8 mouse cellular contexts compared by ENCODE assay signal in the genomic region with DNA sequence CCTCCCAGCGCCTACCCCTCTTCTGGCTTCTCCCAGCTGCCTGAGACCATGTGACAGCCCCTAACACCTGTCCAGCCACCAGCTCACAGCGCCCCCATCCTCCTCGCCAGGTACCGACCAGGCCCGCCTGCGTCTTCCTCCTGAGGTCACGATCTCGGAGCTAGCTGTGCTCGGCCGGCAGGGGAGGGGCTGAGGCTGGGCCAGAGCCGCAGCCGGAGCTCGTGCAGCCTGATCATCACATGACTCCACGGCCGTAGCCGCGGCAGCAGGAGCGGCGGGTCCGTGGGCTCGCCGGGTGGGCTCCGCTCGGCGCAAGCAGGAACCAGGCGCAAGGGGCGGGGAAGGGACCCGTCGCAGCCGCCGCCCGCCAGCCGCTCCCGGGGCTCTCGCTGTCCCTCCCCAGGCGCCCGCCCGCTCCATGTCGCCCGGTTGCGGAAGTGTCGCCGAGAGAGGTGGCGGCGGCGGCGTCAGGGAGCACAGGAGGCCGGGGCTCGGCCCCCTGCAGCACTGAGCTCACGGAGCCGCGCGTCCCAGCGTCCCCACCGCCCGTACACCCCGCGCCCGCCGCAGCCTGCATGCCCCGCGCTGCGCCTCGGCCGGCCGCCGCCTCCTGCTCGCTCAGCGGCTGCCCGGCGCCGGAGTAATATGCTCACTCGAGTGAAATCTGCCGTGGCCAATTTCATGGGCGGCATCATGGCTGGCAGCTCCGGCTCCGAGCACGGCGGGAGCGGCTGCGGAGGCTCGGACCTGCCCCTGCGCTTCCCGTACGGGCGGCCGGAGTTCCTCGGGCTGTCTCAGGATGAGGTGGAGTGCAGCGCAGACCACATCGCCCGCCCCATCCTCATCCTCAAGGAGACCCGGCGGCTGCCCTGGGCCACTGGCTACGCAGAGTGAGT. TPM values are rescaled to one million over a fixed set of nuclear protein-coding genes. Genes with fewer than 3 reads are reported as not detected.
DNase-seq lines count a peak whose midpoint lies in the region; ATAC-seq and TF ChIP-seq lines count a peak whose summit lies in the region.

Gene Ppm1h (plus strand): TSS at position 222 of the 896 bp plus-strand sequence.

- 1% methylated on average over 57 of the region's 94 CpGs for WGBS in forebrain, embryonic 12.5 days
- under 1% methylated on average over 93 of the region's 94 CpGs for WGBS in heart, embryonic 16.5 days
- under 1% methylated on average over 79 of the region's 94 CpGs for WGBS in liver, embryonic 14.5 days (ENCODE audit: insufficient replicate concordance)
- under 1% methylated on average over 92 of the region's 94 CpGs for WGBS in stomach, embryonic 15.5 days

- TF ChIP-seq POLR2A in bone marrow macrophage, adult 2 months (IDR thresholded peaks at IDR 0.05; ENCODE audit: borderline replicate concordance, low read depth, low read length): no peak

- peaks cover 19% of the 10 kb centered on the region for H3K27me3 ChIP-seq in forebrain, embryonic 12.5 days
- 0 out of 2 replicates have a peak, but pooled peaks cover 4% of the 10 kb centered on the region for H3K27me3 ChIP-seq in heart, embryonic 16.5 days (ENCODE audit: control insufficient read depth, insufficient read depth, low read length)
- H3K27me3 ChIP-seq in liver, embryonic 14.5 days (ENCODE audit: control insufficient read depth, insufficient read depth, low read length): peaks cover 29% of the 10 kb centered on the region
- 0 out of 2 replicates have a peak, but pooled peaks cover 7% of the 10 kb centered on the region for H3K27me3 ChIP-seq in stomach, embryonic 15.5 days (replicated peaks)

- H3K9me3 ChIP-seq in forebrain, embryonic 12.5 days: no peaks in the 10 kb centered on the region
- H3K9me3 ChIP-seq in heart, embryonic 16.5 days (replicated peaks; ENCODE audit: control insufficient read depth, low read length): no peaks in the 10 kb centered on the region
- no peaks in the 10 kb centered on the region for H3K9me3 ChIP-seq in liver, embryonic 14.5 days (ENCODE audit: control insufficient read depth, low read length)
- H3K9me3 ChIP-seq in stomach, embryonic 15.5 days: no peaks in the 10 kb centered on the region

- ATAC-seq in forebrain, embryonic 12.5 days (ENCODE audit: low FRiP score): peak; percentile 86
- ATAC-seq in heart, embryonic 16.5 days (replicated peaks; ENCODE audit: extremely low read depth, insufficient read depth, low FRiP score): peak; percentile 86
- peak; percentile 68 for ATAC-seq in liver, embryonic 14.5 days (ENCODE audit: insufficient read depth)
- peak; percentile 89 for ATAC-seq in stomach, embryonic 15.5 days (ENCODE audit: insufficient read depth, low FRiP score, low read depth)

- peak; percentile 75 for DNase-seq in 416B (ENCODE audit: low read depth)
- peak; percentile 89 to 94 for DNase-seq in kidney, postnatal 25 days
- DNase-seq in liver, embryonic 14.5 days (ENCODE audit: low read depth in 3 of 3, low spot score in 3 of 3): no peak
- DNase-seq in neural tube, embryonic 10.5 days (ENCODE audit: extremely low spot score, low spot score): peak; percentile 78

- peak within 1 kb of the TSS; percentile 96 for H3K4me2 ChIP-seq in forebrain, embryonic 12.5 days
- H3K4me2 ChIP-seq in heart, embryonic 16.5 days (ENCODE audit: low read depth, low read length): peak within 1 kb of the TSS; percentile 100
- peak within 1 kb of the TSS; percentile 58 for H3K4me2 ChIP-seq in liver, embryonic 14.5 days (ENCODE audit: low read depth)
- peak within 1 kb of the TSS; percentile 96 for H3K4me2 ChIP-seq in stomach, embryonic 15.5 days

- peak within 1 kb of the TSS; percentile 88 for H3K27ac ChIP-seq in bone marrow macrophage, adult 2 months (ENCODE audit: insufficient read depth, low read depth, low read length)
- peak within 1 kb of the TSS; percentile 74 for H3K27ac ChIP-seq in forebrain, embryonic 12.5 days
- peak within 1 kb of the TSS; percentile 79 for H3K27ac ChIP-seq in heart, embryonic 16.5 days (ENCODE audit: low read length)
- H3K27ac ChIP-seq in liver, embryonic 14.5 days: no peak within 1 kb of the TSS
- peak within 1 kb of the TSS; percentile 84 for H3K27ac ChIP-seq in stomach, embryonic 15.5 days

- H3K36me3 ChIP-seq in forebrain, embryonic 12.5 days (replicated peaks): no peaks in the 10 kb centered on the region
- no peaks in the 10 kb centered on the region for H3K36me3 ChIP-seq in heart, embryonic 16.5 days (ENCODE audit: control insufficient read depth, insufficient read depth)
- H3K36me3 ChIP-seq in liver, embryonic 14.5 days (replicated peaks; ENCODE audit: control insufficient read depth, insufficient read depth, low read depth): no peaks in the 10 kb centered on the region
- no peaks in the 10 kb centered on the region for H3K36me3 ChIP-seq in stomach, embryonic 15.5 days

- peak within 1 kb of the TSS; percentile 83 for H3K4me3 ChIP-seq in bone marrow macrophage, adult 2 months (ENCODE audit: insufficient read depth, low read length)
- peak within 1 kb of the TSS; percentile 73 for H3K4me3 ChIP-seq in forebrain, embryonic 12.5 days (replicated peaks)
- peak within 1 kb of the TSS; percentile 94 for H3K4me3 ChIP-seq in heart, embryonic 16.5 days (ENCODE audit: low read length)
- peak within 1 kb of the TSS; percentile 54 to 58 for H3K4me3 ChIP-seq in liver, embryonic 14.5 days (ENCODE audit: insufficient read depth in 1 of 2, low read depth in 2 of 2, low read length in 2 of 2)
- H3K4me3 ChIP-seq in stomach, embryonic 15.5 days (replicated peaks): peak within 1 kb of the TSS; percentile 81

- no peak for TF ChIP-seq EP300 in liver, embryonic 14.5 days (IDR thresholded peaks at IDR 0.05; ENCODE audit: low read depth)

- H3K9ac ChIP-seq in forebrain, embryonic 12.5 days: peak within 1 kb of the TSS; percentile 78
- H3K9ac ChIP-seq in heart, embryonic 16.5 days (ENCODE audit: low read length): peak within 1 kb of the TSS; percentile 90
- H3K9ac ChIP-seq in liver, embryonic 14.5 days (replicated peaks): no peak within 1 kb of the TSS; the same call in 1 of the 2 replicates
- H3K9ac ChIP-seq in stomach, embryonic 15.5 days: peak within 1 kb of the TSS; percentile 60

- peaks cover 21% of the 10 kb centered on the region for H3K4me1 ChIP-seq in bone marrow macrophage, adult 2 months (ENCODE audit: control insufficient read depth, insufficient read depth, low read length)
- peaks cover 23% of the 10 kb centered on the region for H3K4me1 ChIP-seq in forebrain, embryonic 12.5 days
- peaks cover 6% of the 10 kb centered on the region; the same call in 1 of the 2 replicates for H3K4me1 ChIP-seq in heart, embryonic 16.5 days (ENCODE audit: control insufficient read depth, insufficient read depth, low read length)
- no peaks in the 10 kb centered on the region; a peak in 1 of 4 replicates for H3K4me1 ChIP-seq in liver, embryonic 14.5 days (replicated peaks; ENCODE audit: control insufficient read depth in 2 of 2, insufficient read depth in 2 of 2, low read length in 1 of 2)
- H3K4me1 ChIP-seq in stomach, embryonic 15.5 days: peaks cover 12% of the 10 kb centered on the region; the same call in 1 of the 2 replicates

- TF ChIP-seq CTCF in bone marrow macrophage, adult 2 months (IDR thresholded peaks at IDR 0.05; ENCODE audit: low read depth, low read length): 0 out of 2 replicates have a peak, but pooled peaks have one; percentile 29
- TF ChIP-seq CTCF in liver, embryonic 14.5 days (IDR thresholded peaks at IDR 0.05; ENCODE audit: low read depth): peak; percentile 49

RNA-seq across cellular contexts. Expression of gene Ppm1h, which starts in this region (rescaled TPM):
- 48.4 and 52.4 TPM in 2 replicates for polyA plus RNA-seq in bone marrow macrophage, adult 2 months (2012; ENCODE audit: insufficient read depth, insufficient read length, missing spikeins)
- polyA plus RNA-seq in forebrain, embryonic 12.5 days (2016; fragmentation: Nextera tagmentation; extraction: Ambion mirVana): 4.0 and 5.1 TPM in 2 replicates
- 5.9 and 9.4 TPM in 2 replicates for polyA plus RNA-seq in heart, embryonic 16.5 days (2015; fragmentation: Nextera tagmentation; extraction: Ambion mirVana)
- 0.57 and 0.60 TPM in 2 replicates for polyA plus RNA-seq in liver, embryonic 14.5 days (2012; rRNA removed)
- polyA plus RNA-seq in liver, embryonic 14.5 days (2014; fragmentation: Nextera tagmentation; extraction: Ambion mirVana): 1.5 TPM in 2 replicates
- polyA plus RNA-seq in stomach, embryonic 15.5 days (2015; fragmentation: Nextera tagmentation; extraction: Ambion mirVana): 13.2 and 14.9 TPM in 2 replicates

Comparison
In these comparisons a context has a peak if more than half of its experiments do, and no peak if none do; other contexts are left out.
1. DNase-seq: peak in 416B (single experiment), kidney, postnatal 25 days (2 of 2) and neural tube, embryonic 10.5 days (single experiment); none in liver, embryonic 14.5 days (0 of 3).
2. Peak in every context shown above with its lines, with median percentiles within 50 percentile points of each other: H3K4me3 ChIP-seq, ATAC-seq and H3K4me2 ChIP-seq.